Mouse (Mus musculus) stomach, postnatal 0 days (tissue): Measurements from ENCODE around the gene Uggt2.

Source experiments
- CTCF ChIP-seq: IDR thresholded peaks from 2 replicates; pipeline ENCODE4 v1.5.1; 2016; ENCODE audit warnings: antibody characterized with exemption, low read depth, mild to moderate bottlenecking, moderate library complexity
- EP300 ChIP-seq: optimal IDR thresholded peaks from 2 replicates; pipeline ENCODE3; 2016; ENCODE audit warnings: antibody characterized with exemption

DNA sequence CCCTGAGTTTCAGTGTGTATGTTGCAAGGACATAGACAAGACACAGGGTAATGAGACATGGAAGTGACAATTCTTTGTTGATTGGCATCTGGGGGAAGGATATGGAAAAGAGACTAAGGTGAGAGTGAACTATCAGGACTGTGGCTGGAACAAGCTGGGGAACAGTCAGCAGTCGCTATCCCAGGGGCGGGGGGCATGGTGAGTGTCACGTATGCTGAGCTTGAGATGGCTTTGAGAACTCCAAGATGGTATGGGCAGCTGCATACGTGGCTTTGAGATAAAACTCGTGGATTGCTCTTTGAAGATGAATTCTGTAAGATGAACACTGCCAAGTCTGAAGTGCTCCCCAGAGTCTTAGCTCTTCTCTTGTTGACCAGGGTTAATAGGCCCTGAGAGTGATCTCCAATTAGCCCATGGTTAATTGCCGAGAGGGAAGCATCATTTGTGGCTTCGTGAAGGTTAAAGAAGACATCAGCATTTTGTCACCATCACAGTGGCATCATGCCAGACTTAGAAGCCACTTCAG, 9.6 kb upstream of the Uggt2 start:
- TF ChIP-seq CTCF (no peak), EP300 (no peak)
